Mouse (Mus musculus): ENCODE measurements around the gene Snx17.
A peak's percentile ranks its signal among the peaks of the same experiment; 100 is the strongest.

Snx17 gene

DNA sequence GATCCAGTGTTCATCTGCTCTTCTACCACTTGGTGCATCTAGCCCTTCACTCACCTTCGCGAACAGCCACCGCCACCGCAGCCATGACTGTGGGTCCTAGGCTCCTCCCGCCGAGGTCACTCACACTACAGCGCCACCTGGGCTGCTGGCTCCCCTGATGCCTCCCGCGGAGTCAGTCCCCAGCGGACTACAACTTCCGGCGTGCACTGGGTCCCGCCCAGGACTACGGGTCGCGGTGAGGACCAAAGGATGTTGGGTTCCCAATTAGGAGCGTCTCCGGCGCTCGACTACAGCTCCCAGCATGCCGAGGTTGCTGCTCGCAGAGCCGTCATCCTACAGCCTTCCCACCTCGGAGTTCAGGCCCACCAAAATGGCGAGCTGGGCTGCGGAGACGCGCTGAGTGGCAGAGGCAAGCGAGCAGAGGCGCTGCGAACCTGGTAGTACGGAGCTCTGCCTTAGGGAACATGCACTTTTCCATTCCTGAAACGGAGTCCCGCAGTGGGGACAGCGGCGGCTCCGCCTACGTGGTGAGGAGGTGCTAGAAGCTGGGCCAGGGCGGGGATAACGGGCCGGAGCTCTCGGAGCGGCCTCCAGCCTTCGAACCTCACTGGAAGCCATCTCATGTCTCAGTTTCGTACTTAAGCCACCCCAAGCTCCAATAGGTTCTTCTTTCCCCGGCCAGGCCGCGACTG lies at the start of gene Snx17, which contains the start of gene Eif2b4:
TSS of gene Snx17 (plus strand) at position 289 of the 692 bp plus-strand sequence.
TSS of gene Eif2b4 (minus strand) at position 492 of the 692 bp plus-strand sequence.
- DNase-seq (ENCODE audit: low spot score), result peak; percentile 99

DNA sequence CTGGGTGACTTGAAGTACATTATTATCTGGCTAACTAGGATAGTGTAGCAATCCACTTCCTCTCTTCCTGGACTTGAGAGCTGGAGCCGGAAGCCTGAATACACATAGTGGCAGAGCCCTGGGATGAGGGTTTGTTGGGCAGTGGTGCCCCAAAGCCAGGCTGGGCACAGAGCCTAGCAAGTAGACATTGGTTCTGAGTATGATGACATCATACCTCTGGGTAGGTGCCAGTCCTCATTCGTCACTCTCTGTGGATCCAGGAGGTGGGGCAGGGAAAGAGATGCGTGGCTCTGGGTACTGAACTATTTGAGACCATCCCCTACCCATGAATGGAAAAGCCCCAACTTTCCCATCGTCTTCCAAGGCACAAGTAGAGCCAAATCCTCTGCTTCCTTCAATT lies 43.2 kb upstream of the Snx17 start:
- no peak for DNase-seq (ENCODE audit: low spot score)

DNA sequence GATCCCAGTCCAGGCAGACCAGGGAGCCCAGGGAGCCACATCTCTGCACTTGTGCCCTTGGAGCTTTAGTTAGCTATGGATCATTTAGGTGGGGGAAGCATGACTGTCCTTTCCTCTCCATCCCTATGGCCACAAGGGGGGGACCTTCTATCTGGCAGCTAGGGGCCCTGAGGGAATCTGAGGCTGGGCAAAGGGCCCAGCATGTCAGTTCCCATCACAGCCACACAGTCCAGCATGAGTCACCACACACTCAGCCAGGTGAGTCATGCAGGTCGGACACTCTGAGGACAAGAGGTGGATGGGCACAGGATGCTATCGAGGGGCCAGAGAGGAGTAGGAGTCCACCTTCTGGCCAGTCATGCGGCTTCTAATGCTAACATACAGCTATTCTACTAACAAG lies 41.3 kb upstream of the Snx17 start:
- DNase-seq (ENCODE audit: low spot score), result peak; percentile 35

DNA sequence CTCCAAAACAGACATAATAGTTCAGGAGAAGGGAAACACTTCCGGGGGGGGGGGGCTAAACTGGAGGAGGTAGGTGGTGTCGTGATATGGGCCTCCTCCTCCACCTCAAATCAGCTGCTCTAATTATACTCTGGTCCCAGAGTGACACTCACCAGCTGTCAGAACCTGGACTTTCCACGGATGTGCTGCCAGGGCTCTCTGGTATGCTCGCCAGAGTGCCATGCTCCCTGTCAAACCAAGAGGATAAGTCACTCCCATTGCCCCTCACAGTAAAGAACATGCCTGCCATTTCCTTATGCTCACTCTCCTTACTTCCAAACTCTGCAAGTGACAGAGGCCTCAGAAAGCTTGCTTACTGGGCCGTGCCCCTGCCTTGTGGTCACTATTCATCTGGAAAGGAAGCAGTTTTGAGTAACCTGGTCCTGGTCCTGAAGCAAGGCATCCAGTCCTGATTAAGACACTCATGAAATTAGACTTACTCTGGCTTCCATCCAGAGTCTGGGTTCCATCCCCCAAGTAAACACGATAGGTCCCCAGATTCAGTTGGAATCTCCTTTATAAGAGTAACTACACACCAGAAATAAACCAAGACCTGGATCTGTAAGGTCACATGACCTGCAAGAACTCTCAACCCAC lies 39.4 kb upstream of the Snx17 start:
- DNase-seq (ENCODE audit: low spot score), result no peak

DNA sequence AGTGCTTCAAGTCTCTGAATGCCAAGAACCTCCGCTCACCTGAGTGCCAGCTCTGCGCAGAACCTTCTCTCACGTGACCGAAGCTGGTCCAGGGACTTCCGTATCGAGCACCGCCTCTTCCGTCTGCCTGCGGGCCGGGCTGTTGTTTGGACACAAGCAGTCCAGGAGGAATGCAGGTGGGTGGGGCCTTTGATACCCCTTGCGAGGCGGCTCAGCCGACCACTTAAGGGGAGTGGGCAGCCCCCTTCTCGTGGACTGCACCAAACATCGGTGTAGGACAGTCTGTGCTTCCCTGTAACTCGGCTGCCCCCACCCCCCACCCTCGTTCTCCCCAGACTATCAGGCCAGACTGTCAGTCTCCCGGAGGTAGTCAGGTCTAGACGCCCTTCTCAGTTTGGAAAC lies 38.9 kb upstream of the Snx17 start, which contains the start of gene Mpv17:
TSS of gene Mpv17 (minus strand) at position 100 of the 402 bp plus-strand sequence.
- DNase-seq (ENCODE audit: low spot score), result peak; percentile 82

DNA sequence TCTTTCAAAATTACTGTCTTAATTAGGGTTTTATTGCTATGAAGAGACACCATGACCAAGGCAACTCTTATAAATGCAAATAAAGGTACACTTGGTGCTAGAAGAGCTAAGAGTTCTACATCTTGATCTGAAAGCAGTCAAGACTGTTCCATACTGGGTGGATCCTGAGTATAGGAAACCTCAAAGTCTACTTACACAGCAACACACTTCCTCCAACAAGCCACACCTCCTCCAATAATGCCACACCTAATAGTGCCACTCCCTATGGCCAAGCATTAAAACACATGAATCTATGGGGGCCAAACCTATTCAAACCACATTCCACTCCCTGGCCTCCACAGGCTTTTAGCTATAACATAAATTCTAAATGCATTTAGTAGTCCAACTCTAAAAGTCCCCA lies 30.6 kb upstream of the Snx17 start:
- DNase-seq (ENCODE audit: low spot score), result no peak

DNA sequence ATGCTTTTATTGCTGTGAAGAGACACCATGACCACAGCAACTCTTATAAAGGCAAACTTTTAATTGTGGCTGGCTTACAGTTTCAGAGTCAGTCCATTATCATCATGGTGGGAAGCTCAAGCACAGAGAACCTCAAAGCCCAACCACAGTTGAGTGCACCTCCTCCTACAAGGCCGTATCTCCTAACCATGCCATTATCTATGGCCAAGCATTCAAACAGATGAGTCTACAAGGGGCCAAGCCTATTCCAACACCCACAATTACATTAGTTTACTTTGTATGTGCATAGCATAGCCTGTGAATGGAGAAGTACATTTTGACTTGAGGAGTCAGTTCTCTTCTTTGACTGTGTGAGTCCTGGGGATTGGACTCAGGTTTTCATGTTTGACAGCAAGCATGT lies 28.1 kb upstream of the Snx17 start:
- no peak for DNase-seq (ENCODE audit: low spot score)

DNA sequence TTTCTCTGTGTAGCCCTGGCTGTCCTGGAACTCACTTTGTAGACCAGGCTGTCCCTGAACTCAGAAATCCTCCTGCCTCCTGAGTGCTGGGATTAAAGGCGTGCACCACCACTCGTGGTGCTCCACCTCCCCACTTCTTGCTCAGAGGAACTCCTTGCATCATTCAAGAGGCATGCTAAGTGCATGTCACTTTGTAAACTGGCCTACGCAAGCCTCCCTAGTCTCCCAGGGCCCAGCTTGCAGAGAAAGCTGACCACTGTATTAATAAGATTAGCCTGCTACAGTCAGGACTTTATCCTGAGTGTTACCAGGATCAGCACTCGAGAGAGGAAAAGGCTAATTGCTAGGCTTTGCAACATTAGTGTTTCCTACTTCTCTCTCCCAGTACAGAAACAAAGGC lies 24.4 kb upstream of the Snx17 start:
- DNase-seq (ENCODE audit: low spot score), result no peak

DNA sequence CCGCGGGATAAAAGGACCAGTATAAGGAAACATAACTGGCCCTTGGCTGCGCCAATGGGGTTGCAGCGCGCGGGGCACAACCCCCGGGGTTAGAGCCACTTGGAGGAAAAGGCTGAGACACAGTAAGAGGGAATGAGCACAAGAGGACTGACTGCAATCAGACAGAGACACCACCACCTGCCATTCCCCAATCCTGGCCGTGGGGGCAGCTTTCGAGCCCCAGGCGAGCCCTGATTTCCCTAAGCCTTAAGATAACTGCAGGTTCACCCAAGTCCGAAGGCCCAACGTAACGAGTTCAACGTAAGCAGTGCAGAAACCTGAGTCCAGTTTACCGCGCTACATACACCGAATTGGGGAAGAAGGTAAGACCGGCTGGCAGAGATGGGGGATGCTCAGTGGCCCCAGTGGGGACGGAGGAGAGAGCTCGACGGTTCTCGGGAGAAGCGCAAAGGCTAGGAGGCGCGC lies 13.7 kb upstream of the Snx17 start:
- DNase-seq (ENCODE audit: low spot score), result no peak

DNA sequence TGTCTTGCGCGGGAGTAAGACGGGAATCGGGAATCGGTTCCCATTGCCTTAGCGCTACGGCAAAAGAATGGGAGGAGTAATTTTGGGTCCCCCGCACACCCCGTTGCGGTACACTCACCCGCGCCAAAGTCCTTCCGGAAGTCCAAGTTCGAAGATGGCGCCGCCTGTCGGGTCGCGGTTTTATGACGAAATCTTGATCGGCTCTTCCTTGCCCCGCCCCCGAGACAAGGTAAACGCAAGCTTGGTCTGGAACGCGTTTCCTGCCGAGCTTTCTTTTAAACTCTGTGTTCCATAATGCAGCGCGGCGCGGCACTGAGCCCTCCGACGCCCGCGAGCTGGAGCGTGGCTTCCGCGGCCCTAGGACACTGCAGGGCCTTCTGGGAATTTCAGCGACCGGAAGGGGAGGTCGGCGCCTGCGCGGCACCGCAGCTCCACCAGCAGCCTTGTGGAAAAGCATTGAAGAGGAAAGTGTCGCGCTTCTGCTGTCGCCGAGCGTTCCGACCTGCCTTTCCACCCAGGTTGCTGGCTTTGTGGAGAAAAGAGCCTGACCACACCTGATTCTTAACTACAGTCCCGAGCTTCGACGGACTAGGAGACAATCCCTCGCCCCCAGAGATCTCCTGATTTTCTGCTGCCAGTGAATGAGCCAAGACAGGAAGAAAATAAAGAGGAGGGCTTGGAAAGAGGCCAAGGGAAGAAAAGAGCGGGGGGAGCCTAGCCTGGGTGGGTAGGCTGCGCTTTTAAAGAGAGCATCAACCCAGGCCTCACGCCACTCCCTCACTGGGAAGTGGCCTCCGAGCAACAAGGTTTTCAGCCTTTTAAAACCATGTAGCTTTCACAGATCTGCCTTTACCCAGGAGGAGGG lies 13.0 kb upstream of the Snx17 start, which contains the start of the genes Gm29609 and Gtf3c2:
TSS of gene Gm29609 (minus strand) at position 146 of the 865 bp plus-strand sequence.
TSS of gene Gtf3c2 (minus strand) at position 379 of the 865 bp plus-strand sequence.
- DNase-seq (ENCODE audit: low spot score), result peak; percentile 95

DNA sequence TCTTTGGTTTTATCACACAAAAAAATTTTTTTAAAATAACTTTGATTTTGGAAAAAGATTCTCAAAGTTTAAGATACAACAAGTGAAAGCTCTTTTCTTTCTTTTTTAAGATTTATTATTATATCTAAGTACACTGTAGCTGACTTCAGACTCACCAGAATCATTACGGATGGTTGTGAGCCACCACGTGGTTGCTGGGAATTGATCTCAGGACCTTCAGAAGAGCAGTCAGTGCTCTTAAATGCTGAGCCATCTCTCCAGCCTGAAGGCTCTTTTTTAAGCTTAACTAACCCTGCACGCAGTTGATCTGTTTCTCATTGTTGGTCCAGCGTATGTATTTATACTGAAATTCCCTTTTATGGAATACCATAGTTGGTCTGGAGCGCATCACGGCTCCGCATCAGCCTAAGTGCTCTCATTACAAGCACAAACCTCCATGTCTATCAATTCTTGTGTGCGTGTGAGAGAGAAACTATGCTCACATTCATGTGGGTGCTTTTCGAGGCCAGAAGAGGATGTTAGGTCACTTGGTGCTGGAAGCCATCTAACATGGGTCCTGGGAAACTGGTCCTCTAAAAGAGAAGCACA lies 11.8 kb upstream of the Snx17 start:
- DNase-seq (ENCODE audit: low spot score), result no peak

DNA sequence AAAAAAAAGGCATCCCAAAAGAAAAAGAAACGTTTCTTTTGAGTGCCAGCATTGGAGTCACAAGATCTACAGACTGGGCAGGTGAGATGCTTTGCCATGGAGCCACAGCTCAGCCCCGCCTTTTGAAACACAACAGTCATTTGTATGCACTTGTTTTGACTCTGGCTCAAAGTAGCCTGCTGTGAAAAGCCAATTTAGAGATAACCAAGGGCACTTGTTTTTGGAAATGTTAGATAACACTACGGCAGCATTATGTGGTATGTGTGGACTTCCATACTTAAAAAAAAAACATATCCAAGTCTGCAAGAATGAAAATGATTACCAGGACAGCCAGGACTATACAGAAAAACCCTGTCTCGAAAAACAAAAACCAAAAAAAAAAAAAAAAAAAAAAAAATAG lies 9.3 kb upstream of the Snx17 start:
- no peak for DNase-seq (ENCODE audit: low spot score)

DNA sequence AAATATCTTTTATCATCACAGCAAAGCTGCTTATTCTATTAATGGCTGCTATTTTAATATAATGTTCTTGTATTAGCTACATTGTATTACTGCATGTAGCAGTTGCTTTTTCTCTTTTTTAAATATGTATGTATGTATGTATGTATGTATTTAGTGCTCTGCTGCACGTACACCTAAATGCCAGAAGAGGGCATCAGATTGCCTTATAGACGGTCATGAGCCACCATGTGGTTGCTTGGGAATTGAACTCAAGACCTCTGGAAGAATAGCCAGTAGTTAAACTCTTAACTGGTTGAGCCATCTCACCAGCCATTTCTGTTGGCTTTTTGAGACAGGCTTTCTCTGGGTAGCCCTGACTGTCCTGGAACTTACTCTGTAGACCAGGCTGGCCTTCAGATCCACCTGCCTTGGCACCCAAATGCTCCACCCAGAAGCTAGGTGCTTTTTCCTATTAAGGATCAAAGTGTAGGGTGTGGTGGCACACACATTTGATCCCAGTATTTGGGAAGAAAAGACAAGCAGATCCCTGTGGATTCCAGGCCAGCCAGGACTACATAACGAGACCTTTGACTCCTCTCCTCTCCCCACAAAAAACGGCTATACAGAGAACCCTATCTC lies 4.7 kb upstream of the Snx17 start:
- no peak for DNase-seq (ENCODE audit: low spot score)

DNA sequence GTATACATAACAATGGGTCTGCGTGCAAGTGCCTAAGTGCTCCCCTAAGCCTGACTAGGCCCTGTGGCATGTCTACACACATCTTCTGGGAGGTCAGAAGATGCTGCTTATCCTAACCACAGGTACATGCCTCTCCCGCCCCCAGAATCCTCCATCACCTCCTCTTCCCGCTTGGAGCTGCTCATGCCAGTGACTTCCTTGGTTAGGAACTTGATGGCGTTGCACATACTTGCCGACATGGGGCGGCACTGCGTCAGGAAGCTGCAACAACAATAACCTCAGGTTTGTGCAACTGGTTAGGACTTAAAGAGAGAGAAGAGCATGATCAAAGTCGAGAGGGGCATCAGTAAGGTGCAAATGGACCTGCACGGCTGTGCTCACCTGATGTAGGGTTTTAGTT lies 2.8 kb upstream of the Snx17 start:
- no peak for DNase-seq (ENCODE audit: low spot score)

DNA sequence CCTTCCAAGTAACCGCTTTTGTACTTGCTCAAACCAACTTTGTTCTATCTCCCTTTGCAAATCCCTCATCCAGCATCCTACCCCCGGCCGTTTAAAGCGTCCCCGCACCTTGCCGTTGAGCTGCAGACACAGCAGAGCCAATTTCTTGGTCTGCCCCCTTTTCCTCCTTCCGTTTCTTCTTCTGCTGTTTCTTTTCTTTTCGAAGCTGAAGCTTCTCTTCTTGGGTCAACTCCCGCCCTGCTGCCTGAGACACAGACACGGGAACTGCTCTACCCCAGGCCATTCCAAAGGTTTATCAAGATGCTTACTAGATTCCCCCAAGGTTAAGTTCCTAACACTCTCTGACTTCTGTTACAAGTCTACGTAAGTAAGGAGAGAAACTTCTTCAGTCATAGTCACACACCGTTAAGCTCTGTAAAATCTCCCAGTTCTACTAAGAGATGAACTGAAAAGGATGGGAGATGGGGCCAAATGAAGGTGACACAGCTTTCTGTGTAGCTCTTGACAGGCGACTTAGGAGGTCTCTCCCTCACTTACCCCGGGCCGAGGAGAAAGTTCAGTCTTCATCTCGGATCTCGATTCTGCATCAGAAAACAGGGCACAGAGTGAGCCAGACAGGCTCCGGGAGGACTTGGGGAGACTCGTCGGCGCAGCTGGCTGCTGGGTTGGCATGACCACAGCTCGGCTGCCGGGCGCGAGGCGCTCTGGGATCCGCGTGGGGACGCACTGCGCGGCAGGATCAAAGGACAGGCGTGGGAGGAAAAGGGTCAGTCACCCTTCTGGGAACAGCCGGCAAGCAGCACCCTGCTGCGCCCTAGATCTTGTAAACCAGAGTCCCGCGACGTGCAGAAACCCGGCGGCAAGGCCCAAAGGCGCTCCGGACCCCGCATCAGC lies 735 bp upstream of the Snx17 start:
- peak; percentile 81 for DNase-seq (ENCODE audit: low spot score)

DNA sequence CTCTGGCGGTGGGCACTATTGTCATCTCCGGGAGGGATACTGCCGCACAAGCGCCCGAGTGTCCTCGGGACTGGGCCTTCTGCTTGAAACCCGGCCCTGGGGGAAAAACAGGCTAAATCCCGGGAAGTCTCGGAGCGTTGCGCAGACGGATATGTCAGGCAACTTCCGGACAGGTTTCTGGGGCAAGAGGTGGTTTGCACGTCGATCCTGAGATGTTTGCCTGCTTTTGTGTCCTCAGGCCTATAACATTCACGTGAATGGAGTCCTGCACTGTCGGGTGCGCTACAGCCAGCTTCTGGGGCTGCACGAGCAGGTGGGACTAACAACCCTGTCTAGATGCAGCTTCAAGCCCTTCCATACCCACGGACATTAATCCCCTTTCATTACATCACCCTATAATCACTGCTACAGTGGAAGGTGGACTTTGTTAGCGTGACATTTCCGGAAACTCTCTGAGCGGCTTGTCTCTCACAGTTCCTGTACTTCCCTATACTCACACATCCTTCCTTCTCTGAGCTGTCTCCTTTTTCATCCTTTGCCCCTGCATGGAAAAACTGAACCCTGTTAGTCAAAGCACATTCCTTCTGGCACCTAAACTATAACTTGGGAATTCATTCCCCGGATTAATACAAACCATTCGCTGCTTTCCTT lies 729 bp downstream of the Snx17 start:
- DNase-seq (ENCODE audit: low spot score), result no peak

DNA sequence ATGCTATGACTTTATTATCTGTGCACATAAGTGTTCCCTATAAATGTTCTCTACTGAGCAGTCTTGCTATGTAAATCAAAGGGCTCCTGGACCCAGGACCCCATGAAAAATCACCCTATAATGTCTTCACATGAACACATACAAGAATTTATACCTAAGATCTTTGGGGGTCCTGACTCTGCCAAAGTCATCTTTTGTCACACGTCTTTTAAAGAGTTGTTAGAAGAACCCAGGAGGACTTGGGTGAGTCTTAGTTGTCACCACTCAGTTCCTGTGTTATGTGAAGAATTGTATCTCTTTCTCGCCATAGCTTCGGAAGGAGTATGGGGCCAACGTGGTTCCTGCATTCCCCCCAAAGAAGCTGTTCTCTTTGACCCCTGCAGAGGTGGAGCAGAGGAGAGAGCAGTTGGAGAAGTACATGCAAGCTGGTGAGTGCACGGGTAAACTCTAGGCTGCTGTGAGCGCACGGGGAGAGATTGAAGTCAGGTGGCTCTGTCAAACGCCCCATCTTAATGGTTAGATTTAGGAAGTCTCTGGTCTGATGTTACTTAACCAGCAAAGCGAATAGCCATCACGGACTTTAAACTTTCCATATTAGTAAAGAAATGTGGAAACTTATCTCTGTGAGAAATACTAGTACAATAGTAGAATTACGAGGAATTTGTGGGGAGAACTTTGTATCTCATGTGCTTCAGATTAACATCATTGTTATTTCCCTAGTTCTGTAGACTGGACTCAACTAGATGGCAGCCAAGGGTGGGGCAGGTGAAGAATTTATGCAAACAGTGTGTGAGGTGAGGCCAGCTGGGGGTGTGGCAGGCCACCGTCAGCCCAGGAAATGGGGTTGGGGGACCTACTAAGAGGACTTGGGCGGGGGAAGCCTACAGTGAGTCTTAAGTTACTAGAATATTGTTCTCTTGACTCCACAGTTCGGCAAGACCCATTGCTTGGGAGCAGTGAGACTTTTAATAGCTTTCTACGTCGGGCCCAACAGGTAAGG lies 1.8 kb downstream of the Snx17 start:
- DNase-seq (ENCODE audit: low spot score), result no peak

DNA sequence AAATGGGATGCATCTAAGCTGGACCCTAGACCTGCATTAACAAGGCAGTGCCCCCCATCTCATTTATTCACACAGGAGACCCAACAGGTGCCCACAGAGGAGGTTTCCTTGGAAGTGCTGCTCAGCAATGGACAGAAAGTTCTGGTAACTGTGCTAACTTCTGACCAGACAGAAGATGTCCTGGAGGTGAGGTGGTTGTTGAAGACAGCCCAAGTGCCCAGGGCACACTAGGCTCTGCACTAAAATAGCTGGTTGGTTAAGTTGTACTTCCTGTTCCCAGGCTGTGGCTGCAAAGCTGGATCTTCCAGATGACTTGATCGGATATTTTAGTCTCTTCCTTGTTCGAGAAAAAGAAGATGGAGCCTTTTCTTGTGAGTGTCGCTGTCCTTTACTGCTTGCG lies 2.6 kb downstream of the Snx17 start:
- DNase-seq (ENCODE audit: low spot score), result no peak

DNA sequence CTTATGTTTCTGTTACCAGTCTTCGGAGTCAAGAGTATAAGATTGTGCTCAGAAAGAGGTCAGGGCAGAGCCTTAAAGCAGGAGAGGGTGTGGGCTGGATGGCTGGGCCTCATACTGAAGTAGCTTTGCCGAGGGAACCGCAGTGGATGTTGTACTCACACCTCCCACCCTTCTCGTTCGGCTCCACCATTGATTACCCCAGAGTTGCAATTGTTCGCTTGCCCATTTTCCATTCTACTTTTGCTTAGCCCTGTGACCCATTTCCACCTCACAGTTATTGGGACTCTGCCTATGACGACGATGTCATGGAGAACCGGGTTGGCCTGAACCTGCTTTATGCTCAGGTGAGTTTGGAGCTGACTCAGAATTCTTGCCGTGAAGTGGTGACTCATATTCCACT lies 3.2 kb downstream of the Snx17 start:
- no peak for DNase-seq (ENCODE audit: low spot score)

All from urinary bladder, postnatal 14 days (tissue).